Mouse (Mus musculus) lung, postnatal 14 days (tissue): ENCODE results near the gene Vmn1r165.
"Not testable (repeated sequence)": the region's sequence is repeated elsewhere in the genome, so short reads cannot be mapped to it uniquely, and the experiment has no call there.

Source experiments
- DNase-seq: peaks from one replicate; pipeline ENCODE4 v3.0.0; 2021

The Vmn1r165 gene

DNA sequence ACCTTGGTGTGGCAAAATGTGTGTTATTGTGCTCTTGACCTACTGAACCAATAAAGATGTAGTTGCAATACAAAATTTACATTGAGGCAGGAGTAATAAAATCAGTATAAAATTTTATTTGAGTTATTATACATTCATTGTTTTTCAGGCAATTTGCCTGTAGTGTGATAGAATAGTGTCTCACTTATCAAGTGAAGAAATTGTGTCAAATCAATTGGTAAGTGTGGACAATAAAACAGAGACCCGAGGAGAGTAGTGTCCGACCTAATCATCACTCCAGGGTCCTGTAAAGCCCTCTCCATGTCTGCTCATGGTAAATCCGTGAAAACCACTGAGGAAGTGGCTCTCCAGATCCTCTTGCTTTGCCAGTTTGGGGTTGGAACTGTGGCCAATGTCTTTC is at the start of gene Vmn1r165:
Gene Vmn1r165, plus strand, starts transcription at position 301 of the 400 bp plus-strand sequence.
- not testable (repeated sequence) for DNase-seq

DNA sequence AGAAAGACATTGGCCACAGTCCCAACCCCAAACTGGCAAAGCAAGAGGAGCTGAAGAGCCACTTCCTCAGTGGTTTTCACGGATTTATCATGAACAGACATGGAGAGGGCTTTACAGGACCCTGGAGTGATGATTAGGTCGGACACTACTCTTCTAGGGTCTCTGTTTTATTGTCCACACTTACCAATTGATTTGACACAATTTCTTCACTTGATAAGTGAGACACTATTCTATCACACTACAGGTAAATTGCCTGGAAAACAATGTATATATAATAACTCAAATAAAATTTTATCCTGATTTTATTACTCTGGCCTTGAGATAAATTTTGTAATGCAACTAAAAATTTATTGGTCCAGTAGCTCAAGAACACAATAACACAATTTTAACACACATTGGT is 34.5 kb downstream of the Vmn1r165 start, which contains the start of gene Vmn1r166:
Gene Vmn1r166, minus strand, starts transcription at position 101 of the 400 bp plus-strand sequence.
- DNase-seq: not testable (repeated sequence)
